ENCODE assay signal across 24 mouse cellular contexts in genomic region chr3:107441306-107441705, GRCm38 (mm10). TPM values are rescaled to one million over a fixed set of nuclear protein-coding genes. Genes with fewer than 3 reads are reported as not detected.
"Had no signal": no experiment of that assay in that cellular context is flagged by ENCODE, and none has a peak within 500 bp of the region (broad histone marks: within the 10 kb centered on the region; RNA-seq: fewer than 3 reads in every experiment).

No protein-coding gene starts in this region.

- DNase-seq: kidney, adult 11 months; kidney, adult 8-10 months; kidney, postnatal 10 days; kidney, postnatal 36 days; liver; lung, postnatal 10 days; lung, postnatal 36 days; midbrain, embryonic 14.5 days; right cerebral cortex, adult 18-20 months; spleen, adult 18-20 months; thymus, postnatal 25 days had no signal

- H3K27ac ChIP-seq: intestine, embryonic 15.5 days; kidney, embryonic 15.5 days; limb, embryonic 10.5 days; limb, embryonic 13.5 days; liver, embryonic 12.5 days; liver, embryonic 15.5 days; lung, embryonic 15.5 days; midbrain, embryonic 10.5 days; neural tube, embryonic 12.5 days; neural tube, embryonic 15.5 days; stomach, embryonic 15.5 days had no signal

- H3K4me1 ChIP-seq: intestine, embryonic 15.5 days; kidney, embryonic 15.5 days; limb, embryonic 13.5 days; liver, embryonic 12.5 days; liver, embryonic 15.5 days; lung, embryonic 15.5 days; midbrain, embryonic 10.5 days; neural tube, embryonic 12.5 days; stomach, embryonic 15.5 days had no signal

- H3K4me3 ChIP-seq: intestine, embryonic 15.5 days; kidney, embryonic 15.5 days; limb, embryonic 10.5 days; limb, embryonic 13.5 days; liver, embryonic 12.5 days; liver, embryonic 15.5 days; lung, embryonic 15.5 days; megakaryocyte, embryonic 14.5 days; midbrain, embryonic 10.5 days; neural tube, embryonic 12.5 days; neural tube, embryonic 15.5 days; stomach, embryonic 15.5 days had no signal

- H3K9ac ChIP-seq: intestine, embryonic 15.5 days; kidney, embryonic 15.5 days; limb, embryonic 13.5 days; liver, embryonic 12.5 days; liver, embryonic 15.5 days; lung, embryonic 15.5 days; neural tube, embryonic 12.5 days; neural tube, embryonic 15.5 days; stomach, embryonic 15.5 days had no signal

- H3K36me3 ChIP-seq: intestine, embryonic 15.5 days; kidney, embryonic 15.5 days; limb, embryonic 10.5 days; limb, embryonic 13.5 days; liver, embryonic 12.5 days; liver, embryonic 15.5 days; lung, embryonic 15.5 days; midbrain, embryonic 10.5 days; neural tube, embryonic 12.5 days; neural tube, embryonic 15.5 days; stomach, embryonic 15.5 days had no signal

- H3K9me3 ChIP-seq: intestine, embryonic 15.5 days; kidney, embryonic 15.5 days; limb, embryonic 10.5 days; liver, embryonic 12.5 days; liver, embryonic 15.5 days; lung, embryonic 15.5 days; megakaryocyte, embryonic 14.5 days; midbrain, embryonic 10.5 days; neural tube, embryonic 12.5 days; neural tube, embryonic 15.5 days; stomach, embryonic 15.5 days had no signal

- H3K27me3 ChIP-seq: liver, embryonic 15.5 days; neural tube, embryonic 12.5 days; stomach, embryonic 15.5 days had no signal

- H3K4me2 ChIP-seq: intestine, embryonic 15.5 days; kidney, embryonic 15.5 days; limb, embryonic 13.5 days; liver, embryonic 12.5 days; liver, embryonic 15.5 days; lung, embryonic 15.5 days; neural tube, embryonic 12.5 days; neural tube, embryonic 15.5 days; stomach, embryonic 15.5 days had no signal

- ATAC-seq: intestine, embryonic 15.5 days; liver, embryonic 12.5 days had no signal

RNA-seq across cellular contexts. Expression of gene Kcnc4, which starts 18.0 kb away (rescaled TPM):
- polyA plus RNA-seq: limb, embryonic 10.5 days; liver, embryonic 12.5 days; liver, embryonic 15.5 days; midbrain, embryonic 10.5 days; stomach, embryonic 15.5 days; thymus, postnatal 0 days had no signal
